Mouse (Mus musculus) right cerebral cortex, postnatal 25 days (tissue): ENCODE data around the gene Lmbr1.
A peak's percentile ranks its signal among the peaks of the same experiment; 100 is the strongest.
"Not testable (repeated sequence)": the region's sequence is repeated elsewhere in the genome, so short reads cannot be mapped to it uniquely, and the experiment has no call there.

Experiments
- DNase-seq: peaks from one replicate; pipeline ENCODE4 v3.0.0; 2022

The Lmbr1 gene

DNA sequence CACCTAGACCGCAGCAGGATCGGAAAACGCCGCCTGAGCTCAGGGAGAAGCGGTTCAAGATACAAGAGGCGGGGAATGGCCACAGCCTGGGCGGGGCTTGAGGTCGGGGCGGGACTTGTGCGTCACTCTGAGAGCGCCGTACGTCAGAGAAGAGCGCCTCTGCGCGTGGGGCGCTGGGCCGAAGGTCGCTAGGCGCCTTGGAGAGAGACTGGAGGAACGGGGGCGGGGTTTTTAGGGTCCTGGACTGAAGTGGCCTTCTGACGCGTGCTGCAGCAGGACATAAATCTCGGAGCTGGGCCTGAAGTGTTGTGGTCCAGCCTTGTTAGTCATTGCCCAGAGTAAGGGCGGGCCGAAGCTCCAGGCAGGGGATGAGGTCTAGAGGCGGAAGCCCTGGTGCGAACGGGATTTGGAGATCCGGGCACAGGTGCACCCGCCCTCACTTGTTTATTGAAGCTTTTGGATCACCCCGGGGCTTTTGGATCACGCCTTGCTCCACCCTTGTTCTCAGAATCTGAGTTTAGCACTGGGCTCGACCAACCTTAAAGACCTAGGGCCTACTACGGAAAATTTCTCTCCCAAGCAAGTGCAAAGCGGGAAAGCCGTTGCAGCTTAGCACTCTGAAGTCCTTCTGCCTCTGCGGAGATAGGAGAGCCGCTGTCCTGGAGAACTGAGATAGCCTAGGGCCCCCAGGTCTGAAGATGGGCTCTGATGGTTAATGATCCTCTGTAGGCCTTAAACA lies at the start of gene Lmbr1:
Lmbr1 (minus strand) TSS at position 93 of the 739 bp plus-strand sequence.
- DNase-seq: peak; percentile 92

GRCm38 (mm10) chr5:29423330-29423729 lies 45.1 kb upstream of the Lmbr1 start:
- DNase-seq: not testable (repeated sequence)

DNA sequence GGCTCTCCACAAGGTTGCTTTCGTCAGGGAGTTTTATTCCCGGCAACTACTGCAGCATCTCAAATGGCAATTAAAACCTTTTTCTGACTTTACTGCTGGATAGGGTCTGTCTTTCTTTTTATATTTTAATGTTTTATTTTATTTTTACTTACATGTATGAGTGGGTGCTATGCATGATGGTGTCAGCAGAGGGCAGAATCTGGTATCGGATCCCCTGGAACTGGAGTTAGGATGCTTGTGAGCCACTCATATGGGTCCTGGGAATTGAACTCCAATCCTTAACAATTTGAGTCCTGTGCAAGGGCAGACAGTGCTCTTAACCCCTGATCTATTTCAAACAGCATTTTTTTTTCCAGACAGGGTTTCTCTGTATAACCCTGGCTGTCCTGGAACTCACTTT lies 34.9 kb upstream of the Lmbr1 start:
- no peak for DNase-seq

- no peak for DNase-seq
These were observed 32.7 kb upstream of the Lmbr1 start for GRCm38 (mm10) chr5:29410854-29411253.

- no peak for DNase-seq
These were observed 20.2 kb upstream of the Lmbr1 start for GRCm38 (mm10) chr5:29398427-29398826.

DNA sequence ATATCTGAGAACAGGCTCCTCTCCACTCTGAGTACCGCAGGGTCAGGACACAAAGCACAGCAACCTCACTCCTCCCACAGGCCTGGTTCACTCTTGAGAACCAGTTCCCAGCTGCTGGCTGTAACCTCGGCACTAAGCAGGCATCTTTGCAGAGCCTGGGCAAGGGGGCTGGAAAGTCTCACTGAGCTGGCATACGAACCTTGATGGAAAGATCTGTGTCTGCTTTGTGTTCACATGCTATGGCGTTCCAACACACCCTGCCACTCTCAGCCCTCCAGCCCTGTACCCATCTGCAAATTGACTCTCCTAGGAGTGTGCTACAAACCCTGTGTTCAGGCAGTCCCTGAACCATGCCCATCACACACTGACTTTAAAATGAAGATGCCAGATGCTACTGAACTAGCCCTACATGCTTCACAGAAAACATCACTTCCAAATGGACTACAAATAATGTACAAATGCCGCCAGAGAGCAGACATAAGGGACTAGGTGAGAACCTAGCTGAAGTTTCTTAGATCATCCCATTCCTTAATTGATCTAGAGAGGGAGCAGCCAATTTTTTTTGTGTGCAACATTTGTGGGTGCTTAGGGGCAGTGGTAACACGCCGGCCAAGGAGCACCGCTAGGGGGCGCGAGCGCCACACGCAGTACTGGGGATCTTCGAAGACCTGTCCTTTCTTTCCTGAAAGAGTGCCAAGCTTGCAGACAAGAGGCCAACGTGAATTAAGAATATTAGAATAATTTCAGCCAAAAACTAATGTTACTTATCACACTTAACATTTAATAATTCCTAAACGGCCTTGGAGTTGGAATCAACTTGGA lies 11.0 kb upstream of the Lmbr1 start:
- peak; percentile 57 for DNase-seq

DNA sequence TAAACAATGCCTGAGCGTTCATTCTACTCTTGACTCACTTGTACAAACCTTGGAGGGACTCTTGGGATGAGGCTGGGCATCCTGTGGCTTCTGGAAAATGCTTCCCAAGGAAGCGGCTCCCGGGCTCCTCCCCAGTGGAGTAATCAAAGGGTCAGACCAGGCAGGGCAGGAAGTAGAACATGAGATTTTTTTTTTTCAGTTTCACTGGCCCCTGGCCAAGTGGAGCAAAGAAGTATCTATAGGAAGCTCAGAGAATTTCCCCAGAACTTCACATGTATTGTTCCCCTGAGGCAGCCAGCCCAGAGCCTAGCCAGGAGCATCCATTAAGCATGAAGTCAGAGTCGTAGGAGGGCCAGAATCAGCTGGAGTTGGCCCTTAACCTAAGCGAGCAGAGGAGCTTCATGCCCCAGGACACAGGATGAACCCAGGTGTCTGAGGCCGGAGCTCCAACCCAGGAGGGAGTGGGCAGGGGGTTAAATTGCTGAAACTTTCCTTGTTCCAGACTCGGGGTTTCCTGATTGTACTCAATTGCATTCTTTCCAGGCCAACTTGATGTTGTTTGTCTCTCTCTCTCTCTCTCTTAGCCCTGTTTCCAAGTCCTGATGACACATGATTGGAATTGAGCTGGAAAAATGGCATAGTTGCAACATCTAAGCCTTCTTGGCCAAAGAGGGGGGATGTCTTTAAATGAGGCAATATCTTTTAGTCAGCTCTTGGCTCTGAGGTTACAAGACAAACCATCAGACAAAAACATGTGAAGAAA lies 10.2 kb upstream of the Lmbr1 start:
- DNase-seq: no peak

DNA sequence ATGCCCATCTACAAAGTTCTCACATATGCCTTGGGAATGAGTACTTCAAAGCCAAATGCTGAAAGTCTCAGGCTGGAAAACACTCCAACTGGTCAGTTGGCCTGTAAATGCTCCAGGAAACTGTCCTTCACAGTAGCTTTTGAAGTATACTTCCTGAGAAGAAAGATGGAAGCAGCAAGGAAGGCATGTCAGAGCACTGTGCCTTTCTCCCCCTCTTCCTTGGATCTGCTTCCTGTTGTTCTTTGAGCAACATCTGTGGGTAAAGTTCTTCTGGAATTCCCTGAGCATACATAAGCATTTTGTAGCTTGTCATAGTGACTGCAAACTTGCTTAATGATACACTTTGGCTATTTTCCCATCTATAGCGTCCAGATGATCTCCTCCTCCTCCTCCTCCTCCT lies 9.4 kb upstream of the Lmbr1 start:
- DNase-seq: no peak

DNA sequence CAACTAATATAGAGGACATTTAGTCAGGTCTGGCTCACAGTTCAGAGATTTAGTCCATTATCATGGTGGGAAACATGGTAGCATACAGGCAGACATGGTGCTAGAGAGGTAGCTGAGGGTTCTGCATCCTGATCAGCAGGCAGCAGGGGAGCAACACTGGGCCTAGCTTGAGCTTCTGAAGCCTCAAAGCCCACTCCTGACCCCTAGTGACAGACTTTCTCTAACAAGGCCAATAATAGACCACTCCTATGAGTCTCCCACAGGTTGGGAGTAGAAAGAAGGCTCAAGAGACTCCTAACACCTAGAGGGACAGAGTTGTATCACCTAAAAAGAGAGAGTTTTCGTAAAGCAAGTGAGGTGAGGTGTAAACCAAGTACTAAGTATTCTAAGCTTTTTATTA lies 4.6 kb upstream of the Lmbr1 start:
- DNase-seq: no peak

- DNase-seq: no peak
These were observed 1.9 kb upstream of the Lmbr1 start for GRCm38 (mm10) chr5:29380091-29380490.

DNA sequence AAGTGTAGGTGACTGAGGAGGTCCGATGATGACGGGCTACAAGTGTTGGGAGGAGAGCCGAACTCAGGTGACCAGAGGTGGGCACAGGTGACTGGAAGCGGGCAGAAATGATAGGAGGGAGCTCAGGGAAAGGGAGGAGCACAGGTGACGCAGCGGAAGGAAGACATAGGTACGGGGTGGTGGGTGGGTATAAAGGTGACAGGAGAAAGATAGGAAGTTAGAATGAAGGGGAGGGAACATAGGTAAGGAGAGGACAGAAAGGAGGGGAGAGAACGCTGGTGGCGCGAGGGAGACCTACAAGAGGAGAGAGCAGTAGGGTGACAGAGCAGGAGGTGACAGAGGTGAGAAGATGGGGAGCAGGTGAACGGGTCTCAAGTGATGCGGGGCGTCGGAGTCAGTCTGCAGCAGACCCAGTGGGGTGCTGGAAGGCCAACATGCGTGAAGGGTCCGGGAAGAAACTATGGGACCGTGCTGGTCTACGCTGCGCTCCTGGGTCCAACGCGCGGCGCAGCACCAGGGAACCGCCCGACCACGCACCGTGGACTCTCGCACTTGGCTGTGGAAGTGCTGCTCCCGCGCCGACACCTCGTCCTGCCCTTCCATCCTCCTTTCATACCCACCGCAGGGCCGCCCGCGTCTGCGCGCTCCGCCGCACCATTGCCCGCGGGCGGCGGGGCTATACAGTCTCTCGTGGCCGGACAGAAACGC lies 446 bp downstream of the Lmbr1 start:
- peak; percentile 46 for DNase-seq

GRCm38 (mm10) chr5:29363511-29363910 lies 14.7 kb downstream of the Lmbr1 start:
- DNase-seq: no peak

- DNase-seq: no peak
These were observed 42.4 kb downstream of the Lmbr1 start for GRCm38 (mm10) chr5:29335836-29336235.

DNA sequence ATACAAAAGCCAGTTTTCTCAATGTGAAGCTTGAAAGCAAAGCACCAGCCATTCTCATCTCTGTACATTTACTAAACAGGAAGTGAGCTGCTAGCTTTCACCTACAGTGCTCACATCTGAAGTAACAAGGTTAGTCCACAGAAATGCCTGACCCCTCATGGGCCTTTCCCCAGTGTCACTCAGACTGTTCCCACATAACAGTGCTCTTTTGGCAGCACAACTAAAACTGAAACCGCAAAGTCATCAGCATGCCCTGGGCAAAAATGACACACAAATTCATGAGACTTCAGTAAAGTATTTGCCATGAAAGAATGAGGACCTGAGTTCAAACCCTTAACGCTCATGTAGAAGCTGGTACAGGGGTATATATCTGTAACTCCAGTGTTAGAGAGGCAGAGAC lies 55.7 kb downstream of the Lmbr1 start:
- no peak for DNase-seq

GRCm38 (mm10) chr5:29309191-29309590 lies 69.0 kb downstream of the Lmbr1 start:
- DNase-seq: no peak

DNA sequence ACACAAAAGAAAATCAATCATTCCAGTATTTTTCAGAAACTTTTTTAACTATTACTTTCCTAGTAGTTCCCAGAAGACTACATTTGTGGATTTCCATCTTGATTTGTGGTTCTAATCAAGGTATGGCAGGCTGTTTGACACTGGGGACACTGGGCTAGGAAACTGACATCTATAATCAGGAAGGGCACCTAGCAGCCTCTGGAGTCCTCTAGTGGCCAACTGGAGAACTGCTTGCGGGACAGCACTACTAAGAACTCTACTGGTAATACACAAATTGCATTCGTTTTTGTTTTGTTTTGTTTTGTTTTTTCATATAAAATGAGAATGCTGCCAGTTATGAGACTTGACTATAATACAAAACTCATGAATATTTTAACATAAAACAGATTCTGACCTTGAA lies 85.0 kb downstream of the Lmbr1 start:
- peak; percentile 34 for DNase-seq

DNA sequence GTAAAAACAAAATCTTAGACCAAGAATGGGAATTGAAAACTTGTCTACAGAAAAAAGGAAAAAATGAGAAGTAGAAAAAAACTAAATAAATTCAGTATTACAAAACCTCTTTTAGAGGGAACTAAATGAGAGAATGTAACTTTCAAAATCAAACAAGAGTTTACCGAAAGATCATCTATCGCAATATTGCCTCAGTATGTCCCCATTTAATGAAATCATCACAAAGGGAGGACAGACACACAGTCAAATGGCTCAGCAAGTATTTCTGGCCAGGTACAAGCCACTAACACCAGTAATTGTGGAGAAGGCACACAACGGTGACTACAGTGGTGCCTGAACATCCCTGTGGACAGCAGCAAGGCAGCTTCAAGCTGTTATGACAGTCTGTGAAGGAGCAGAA lies 88.1 kb downstream of the Lmbr1 start:
- no peak for DNase-seq

DNA sequence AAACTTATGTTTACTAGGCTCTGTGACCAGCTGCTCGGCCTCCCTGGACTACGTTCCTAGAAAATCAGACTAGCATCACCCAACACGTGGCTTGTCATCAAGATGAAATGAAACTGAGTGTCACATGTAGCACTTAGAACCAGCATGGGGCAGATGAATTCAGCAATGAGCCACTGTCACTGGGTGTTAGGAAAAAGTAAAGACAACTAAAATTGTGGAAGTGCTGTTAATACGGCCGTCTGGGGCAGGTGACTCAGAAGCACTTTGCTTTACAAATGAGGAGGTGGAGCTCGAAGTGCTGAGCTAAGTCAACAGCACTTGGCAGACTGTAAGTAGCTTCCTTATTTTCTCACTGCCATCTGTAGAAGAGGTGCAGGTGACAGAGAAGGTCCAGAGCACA lies 88.5 kb downstream of the Lmbr1 start:
- no peak for DNase-seq

DNA sequence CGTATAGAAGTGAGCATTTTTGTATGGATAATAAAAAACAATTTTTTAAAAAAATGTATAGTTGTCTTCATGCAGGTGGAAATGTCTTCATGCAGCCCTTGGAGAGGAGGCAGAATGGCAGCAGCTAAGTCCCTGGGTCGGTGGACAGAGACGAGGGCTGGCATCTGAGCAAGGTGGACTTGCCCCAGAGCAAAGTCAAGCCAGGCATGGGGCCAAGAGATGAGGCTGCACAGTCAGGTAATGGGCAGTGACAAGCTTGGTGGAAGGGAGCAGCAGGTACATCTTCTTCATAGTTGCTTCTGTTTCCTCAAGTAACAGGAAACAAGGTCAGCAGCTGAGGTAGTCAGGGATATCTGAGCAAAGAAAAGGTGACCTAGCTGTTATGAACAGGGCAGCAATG lies 97.1 kb downstream of the Lmbr1 start:
- no peak for DNase-seq

GRCm38 (mm10) chr5:29274746-29275145 lies 103.4 kb downstream of the Lmbr1 start:
- no peak for DNase-seq

DNA sequence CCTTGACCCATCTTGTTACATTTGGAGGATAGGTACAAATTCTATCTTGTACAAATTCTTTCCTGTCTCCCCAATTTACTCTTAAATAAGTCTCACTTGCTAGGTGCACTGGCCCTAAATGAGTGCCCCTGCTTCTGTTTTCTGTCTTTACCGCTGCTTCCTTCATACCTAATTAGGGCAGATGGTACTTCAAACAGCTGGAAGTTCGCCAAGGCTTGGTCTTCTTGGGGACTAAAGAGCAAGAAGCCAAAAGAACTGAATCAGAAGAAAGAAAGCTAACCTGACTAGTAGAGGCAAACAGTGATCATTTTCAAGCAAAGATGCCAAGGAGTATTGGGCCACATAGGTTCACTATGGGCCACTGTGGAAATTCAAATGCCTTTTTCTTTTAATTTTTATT lies 104.8 kb downstream of the Lmbr1 start:
- no peak for DNase-seq

- DNase-seq: no peak
These were observed 107.3 kb downstream of the Lmbr1 start for GRCm38 (mm10) chr5:29270879-29271278.

- DNase-seq: no peak
These were observed 124.3 kb downstream of the Lmbr1 start for GRCm38 (mm10) chr5:29253876-29254275.
